Mouse (Mus musculus) neural tube, postnatal 0 days (tissue): ENCODE results near the gene Rnf212b. TPM values are rescaled to one million over a fixed set of nuclear protein-coding genes. Genes with fewer than 3 reads are reported as not detected.

ENCODE experiments used
- polyA plus RNA-seq: library from polyadenylated mRNA; unstranded; fragments of >200 nt; fragmentation: Nextera tagmentation; extraction: Ambion mirVana; gene quantifications from 2 replicates; pipeline ENCODE4 v1.2.1, GENCODE M21; 2015

Gene Rnf212b
- polyA plus RNA-seq, result not detected in 2 replicates

DNA sequence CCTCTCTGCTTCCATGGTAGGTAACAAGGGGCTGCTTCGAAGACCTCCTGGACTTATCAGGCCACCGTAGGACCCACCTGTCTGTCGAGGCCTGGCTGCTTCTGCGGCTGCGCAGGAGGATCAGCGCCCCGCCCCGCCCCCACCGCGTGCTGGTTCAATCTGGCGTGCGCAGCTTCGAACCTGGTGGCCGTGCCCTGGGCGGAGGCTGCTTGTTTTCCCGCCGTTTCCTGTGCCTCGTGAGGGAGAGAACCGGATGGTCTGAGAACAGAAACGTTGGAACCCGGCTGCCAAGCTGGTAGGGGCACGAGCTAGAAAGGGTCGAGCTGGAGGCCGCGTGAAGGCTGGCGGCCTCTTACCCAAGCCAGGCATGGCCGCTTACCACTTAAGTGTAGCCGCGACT, at the start of gene Rnf212b:
Gene Rnf212b, plus strand, starts transcription at position 151 of the 400 bp plus-strand sequence.

DNA sequence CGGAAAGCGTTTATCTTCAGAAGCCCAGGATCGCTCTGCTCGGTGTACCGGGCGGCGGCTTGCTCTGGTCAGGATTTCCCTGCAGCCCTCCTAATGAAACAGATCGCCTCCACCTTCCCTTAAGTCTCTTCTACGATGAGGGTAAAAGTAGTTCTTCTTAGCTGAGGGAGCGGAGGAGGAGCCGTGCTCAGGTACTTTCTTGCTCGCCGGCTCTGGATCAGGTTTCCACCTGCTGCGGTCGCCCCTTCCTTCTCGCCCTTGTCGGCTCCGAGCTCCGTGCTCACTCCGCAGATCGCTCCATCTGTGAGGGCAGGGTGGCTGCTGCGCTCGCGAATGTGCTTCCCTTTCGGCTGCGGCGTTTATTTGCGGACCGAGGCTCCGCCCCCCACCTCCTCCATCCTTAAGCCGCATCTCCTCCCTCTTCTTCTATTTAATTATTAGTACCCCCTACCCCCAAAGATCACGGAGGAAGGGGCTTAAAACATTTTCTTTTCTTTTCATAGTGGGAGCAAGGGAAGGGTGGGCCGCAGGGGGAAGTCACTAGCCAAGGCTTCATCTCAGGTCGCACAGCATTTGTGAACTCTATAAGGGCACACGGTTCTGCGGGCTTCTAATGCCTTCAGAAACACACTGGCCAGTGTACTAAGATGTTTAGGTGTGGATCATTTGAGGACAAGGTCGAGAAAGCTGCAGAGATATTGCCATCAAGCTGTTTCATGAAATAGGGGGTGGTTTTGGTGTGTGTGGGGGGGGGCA, 32.2 kb upstream of the Rnf212b start, which contains the start of gene Slc7a8:
Gene Slc7a8, minus strand, starts transcription at position 337 of the 756 bp plus-strand sequence.

DNA sequence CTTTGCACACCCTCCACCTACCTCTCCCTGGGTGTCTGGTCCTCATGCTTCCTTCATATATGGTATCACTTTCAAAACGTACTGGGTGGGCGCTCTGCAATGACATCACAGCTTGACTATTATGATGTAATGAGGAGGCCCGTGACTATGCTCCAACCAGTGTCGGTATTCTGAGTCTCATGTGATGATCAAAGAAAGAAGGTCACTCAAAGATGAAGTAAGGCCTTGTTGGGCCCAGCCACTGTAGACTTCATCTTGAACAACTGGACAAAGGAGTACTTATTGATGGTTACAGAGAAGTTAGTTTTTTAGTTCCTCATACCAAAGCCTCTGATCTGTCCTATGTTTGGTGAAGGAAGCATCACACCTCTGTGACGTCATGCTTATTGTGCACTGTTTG, 56.9 kb downstream of the Rnf212b start, which contains the start of gene Homez:
Gene Homez, minus strand, starts transcription at position 101 of the 400 bp plus-strand sequence.

DNA sequence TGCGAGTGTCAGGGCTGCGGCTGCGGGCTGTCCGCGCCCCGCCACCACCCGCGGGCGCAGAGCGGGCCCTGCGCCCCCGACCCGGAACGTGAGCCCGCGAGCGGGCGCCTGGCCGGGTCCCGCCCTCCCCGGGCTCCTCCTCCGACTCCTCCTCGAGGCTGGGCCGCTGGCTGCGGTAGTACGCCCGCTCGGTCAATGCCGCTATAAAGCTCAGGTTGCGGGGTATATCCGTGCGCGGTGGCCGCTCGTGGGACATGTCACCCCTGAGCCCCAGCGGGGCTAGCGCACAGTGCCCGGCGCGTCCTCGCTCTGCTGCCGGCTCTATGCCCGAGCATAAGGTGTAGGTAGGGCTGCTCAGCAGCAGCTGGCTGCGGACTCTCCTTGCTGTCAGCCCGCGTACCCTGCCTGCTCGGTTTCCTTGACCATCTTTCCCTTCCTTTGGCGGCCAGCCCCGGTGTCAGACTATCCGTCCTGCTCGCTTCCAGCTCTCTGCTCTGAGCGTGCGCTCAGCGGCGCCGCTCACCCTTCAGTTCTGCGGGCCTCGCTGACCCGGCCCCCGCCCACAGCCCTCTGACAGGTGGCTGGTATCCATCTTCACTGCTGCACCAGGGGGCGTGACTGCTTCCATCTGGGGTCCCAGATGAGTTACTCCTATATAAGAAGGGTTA, 63.2 kb downstream of the Rnf212b start, which contains the start of gene Ppp1r3e:
Gene Ppp1r3e, minus strand, starts transcription at position 503 of the 668 bp plus-strand sequence.

DNA sequence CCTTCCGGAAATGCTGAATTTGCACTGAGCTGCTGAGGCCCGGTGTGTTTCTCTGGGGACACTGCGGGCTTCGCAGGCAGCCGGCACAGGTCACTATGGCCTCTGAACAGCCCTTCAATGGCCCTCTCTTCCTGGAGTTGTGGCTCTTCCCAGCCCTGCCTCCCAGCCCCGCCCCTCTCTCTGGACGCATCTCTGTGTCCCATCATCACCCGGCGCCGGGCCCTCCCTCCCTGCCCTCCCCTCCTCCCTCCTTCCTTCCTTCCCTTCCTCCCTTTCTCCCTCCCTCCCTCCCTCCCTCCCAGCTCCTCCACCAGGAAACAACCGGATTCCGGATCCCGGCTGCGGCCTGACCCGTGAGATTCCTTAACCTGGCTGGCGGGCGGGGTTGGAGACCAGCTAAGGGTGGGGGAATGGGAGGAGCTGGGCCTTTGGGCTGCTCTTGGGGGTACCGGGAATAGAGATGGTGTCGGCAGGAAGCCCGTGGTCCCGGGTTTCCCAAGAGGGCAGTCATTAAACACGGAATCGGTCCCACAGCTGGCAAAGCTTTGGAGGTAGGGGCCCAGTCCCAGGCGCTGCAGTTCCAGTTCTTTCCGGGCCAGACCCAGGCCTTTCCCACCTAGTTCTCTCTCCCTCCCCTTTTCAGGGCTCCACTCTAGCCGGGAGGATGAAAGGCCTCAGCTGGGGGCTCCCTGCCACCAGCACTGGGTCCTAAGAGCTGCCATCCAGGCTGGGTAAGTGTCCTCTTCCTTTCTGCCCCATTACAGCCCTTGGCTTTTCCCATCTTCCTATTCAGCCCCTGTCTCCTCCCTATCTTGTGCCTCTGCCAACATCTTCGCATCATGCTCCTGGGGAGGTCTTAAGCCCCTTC, 69.4 kb downstream of the Rnf212b start, which contains the start of the genes Bcl2l2 and Gm20521:
Gene Bcl2l2, plus strand, starts transcription at position 224 of the 868 bp plus-strand sequence.
Gene Gm20521, plus strand, starts transcription at position 288 of the 868 bp plus-strand sequence.

DNA sequence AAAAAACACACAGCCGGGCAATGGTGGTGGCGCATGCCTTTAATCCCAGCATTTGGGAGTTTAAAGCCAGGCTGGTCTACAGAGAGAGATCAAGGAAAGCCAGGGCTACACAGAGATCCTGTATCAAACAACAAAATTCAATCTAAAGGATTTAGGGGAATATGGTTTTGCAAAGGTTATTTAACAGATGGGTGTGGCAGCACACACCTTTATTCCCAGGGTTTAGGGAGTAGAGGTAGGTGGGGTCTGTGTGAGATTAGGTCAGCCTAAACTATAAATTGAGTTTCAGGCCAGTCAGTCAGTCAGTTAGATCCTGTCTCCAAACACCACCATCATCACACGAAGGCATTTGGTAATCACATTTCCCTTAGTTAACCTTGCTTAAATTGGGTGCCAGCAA, 78.3 kb downstream of the Rnf212b start, which contains the start of gene Pabpn1:
Gene Pabpn1, plus strand, starts transcription at position 301 of the 400 bp plus-strand sequence.

Other genes with a start within 250 kb of the Rnf212b start
- 4.7 and 4.9 TPM in 2 replicates for gene Ajuba, start 236.6 kb upstream of the Rnf212b start, polyA plus RNA-seq
- 3.2 and 4.7 TPM in 2 replicates for gene 4931414P19Rik, start 208.1 kb upstream of the Rnf212b start, polyA plus RNA-seq
- gene Psmb5, start 196.1 kb upstream of the Rnf212b start, polyA plus RNA-seq, result 419 and 456 TPM in 2 replicates
- gene Psmb11, start 192.7 kb upstream of the Rnf212b start, polyA plus RNA-seq, result 0.04 and 0.34 TPM in 2 replicates
- gene Gm17606, start 173.2 kb upstream of the Rnf212b start, polyA plus RNA-seq, result not detected in 2 replicates
- 12.4 and 12.7 TPM in 2 replicates for gene Cdh24, start 172.8 kb upstream of the Rnf212b start, polyA plus RNA-seq
- 61.4 and 65.9 TPM in 2 replicates for gene 1700123O20Rik, start 127.9 kb upstream of the Rnf212b start, polyA plus RNA-seq
- 92.8 and 99.3 TPM in 2 replicates for gene Acin1, start 127.2 kb upstream of the Rnf212b start, polyA plus RNA-seq
- gene Gm29776, start 115.3 kb upstream of the Rnf212b start, polyA plus RNA-seq, result 0.22 and 0.23 TPM in 2 replicates
- gene Cebpe, start 102.0 kb upstream of the Rnf212b start, polyA plus RNA-seq, result 0.17 TPM in 1 of 2 replicates, not detected in the other
- 5.2 and 6.2 TPM in 2 replicates for gene Slc7a8, start 32.2 kb upstream of the Rnf212b start, polyA plus RNA-seq
- gene Homez, start 56.8 kb downstream of the Rnf212b start, polyA plus RNA-seq, result 8.5 and 10.5 TPM in 2 replicates
- 7.9 and 8.4 TPM in 2 replicates for gene Ppp1r3e, start 63.4 kb downstream of the Rnf212b start, polyA plus RNA-seq
- gene Bcl2l2, start 69.2 kb downstream of the Rnf212b start, polyA plus RNA-seq, result 4.3 and 5.6 TPM in 2 replicates
- gene Gm20521, start 69.3 kb downstream of the Rnf212b start, polyA plus RNA-seq, result not detected in 2 replicates
- 150 and 168 TPM in 2 replicates for gene Pabpn1, start 78.4 kb downstream of the Rnf212b start, polyA plus RNA-seq
- gene Slc22a17, start 99.0 kb downstream of the Rnf212b start, polyA plus RNA-seq, result 466 and 485 TPM in 2 replicates
- 14.2 and 14.9 TPM in 2 replicates for gene Efs, start 112.0 kb downstream of the Rnf212b start, polyA plus RNA-seq
- gene Il25, start 118.6 kb downstream of the Rnf212b start, polyA plus RNA-seq, result 0.43 and 0.81 TPM in 2 replicates
- 73.0 and 76.3 TPM in 2 replicates for gene Cmtm5, start 122.1 kb downstream of the Rnf212b start, polyA plus RNA-seq
- gene Myh6, start 152.8 kb downstream of the Rnf212b start, polyA plus RNA-seq, result 1.7 and 2.0 TPM in 2 replicates
- gene Gm17428, start 162.8 kb downstream of the Rnf212b start, polyA plus RNA-seq, result not detected in 2 replicates
- 4.2 and 4.5 TPM in 2 replicates for gene Myh7, start 180.5 kb downstream of the Rnf212b start, polyA plus RNA-seq
- gene Ngdn, start 201.3 kb downstream of the Rnf212b start, polyA plus RNA-seq, result 46.3 and 47.4 TPM in 2 replicates